Mouse (Mus musculus) adrenal gland, postnatal 0 days (tissue): ENCODE measurements around the gene Izumo4. TPM values are rescaled to one million over a fixed set of nuclear protein-coding genes. Genes with fewer than 3 reads are reported as not detected.

Experiments
- polyA plus RNA-seq: library from polyadenylated mRNA; unstranded; fragments of >200 nt; fragmentation: Nextera tagmentation; extraction: Ambion mirVana; gene quantifications from 2 replicates; pipeline ENCODE4 v1.2.1, GENCODE M21; 2015

The Izumo4 gene
- 20.7 and 36.4 TPM in 2 replicates for polyA plus RNA-seq

GRCm38 (mm10) chr10:80701721-80702535 lies at the start of gene Izumo4, which contains the start of gene Mob3a:
TSS of gene Izumo4 (plus strand) at chr10:80702184.
TSS of gene Mob3a (minus strand) at chr10:80701977.

GRCm38 (mm10) chr10:80656863-80657623 lies 44.9 kb upstream of the Izumo4 start, which contains the start of gene Btbd2:
TSS of gene Btbd2 (minus strand) at chr10:80657071.

GRCm38 (mm10) chr10:80677942-80678436 lies 24.0 kb upstream of the Izumo4 start, which contains the start of gene Mknk2:
TSS of gene Mknk2 (minus strand) at chr10:80678112.

GRCm38 (mm10) chr10:80742180-80742978 lies 40.4 kb downstream of the Izumo4 start, which contains the start of gene Ap3d1:
TSS of gene Ap3d1 (minus strand) at chr10:80742264.

GRCm38 (mm10) chr10:80754594-80755290 lies 52.8 kb downstream of the Izumo4 start, which contains the start of gene Dot1l:
TSS of gene Dot1l (plus strand) at chr10:80755206.

Other genes with a start within 250 kb of the Izumo4 start
- gene Onecut3, start 207.3 kb upstream of the Izumo4 start, polyA plus RNA-seq, result not detected in 2 replicates
- 0.61 and 0.94 TPM in 2 replicates for gene Atp8b3, start 163.1 kb upstream of the Izumo4 start, polyA plus RNA-seq
- gene Rexo1, start 140.6 kb upstream of the Izumo4 start, polyA plus RNA-seq, result 11.2 and 20.1 TPM in 2 replicates
- 7.9 and 8.0 TPM in 2 replicates for gene Klf16, start 124.9 kb upstream of the Izumo4 start, polyA plus RNA-seq
- gene Abhd17a, start 111.8 kb upstream of the Izumo4 start, polyA plus RNA-seq, result 102 and 134 TPM in 2 replicates
- gene Scamp4, start 99.3 kb upstream of the Izumo4 start, polyA plus RNA-seq, result 54.3 and 79.2 TPM in 2 replicates
- 1.7 and 4.1 TPM in 2 replicates for gene Adat3, start 99.3 kb upstream of the Izumo4 start, polyA plus RNA-seq
- 0.65 and 0.98 TPM in 2 replicates for gene Gm49322, start 96.2 kb upstream of the Izumo4 start, polyA plus RNA-seq
- 102 and 121 TPM in 2 replicates for gene Csnk1g2, start 79.3 kb upstream of the Izumo4 start, polyA plus RNA-seq
- 50.2 and 59.5 TPM in 2 replicates for gene Btbd2, start 45.1 kb upstream of the Izumo4 start, polyA plus RNA-seq
- 42.1 and 50.3 TPM in 2 replicates for gene Mknk2, start 24.1 kb upstream of the Izumo4 start, polyA plus RNA-seq
- gene Mob3a, start 207 bp upstream of the Izumo4 start, polyA plus RNA-seq, result 18.3 and 26.4 TPM in 2 replicates
- 42.5 and 53.7 TPM in 2 replicates for gene Ap3d1, start 40.1 kb downstream of the Izumo4 start, polyA plus RNA-seq
- gene Dot1l, start 53.0 kb downstream of the Izumo4 start, polyA plus RNA-seq, result 6.1 and 11.7 TPM in 2 replicates
- gene Sf3a2, start 96.0 kb downstream of the Izumo4 start, polyA plus RNA-seq, result 40.1 and 44.3 TPM in 2 replicates
- 108 and 114 TPM in 2 replicates for gene Plekhj1, start 96.4 kb downstream of the Izumo4 start, polyA plus RNA-seq
- 0.10 and 0.13 TPM in 2 replicates for gene Amh, start 103.1 kb downstream of the Izumo4 start, polyA plus RNA-seq
- gene Jsrp1, start 111.3 kb downstream of the Izumo4 start, polyA plus RNA-seq, result 5.0 and 9.2 TPM in 2 replicates
- gene Oaz1, start 124.5 kb downstream of the Izumo4 start, polyA plus RNA-seq, result 1,421 and 1,451 TPM in 2 replicates
- 0.48 and 0.68 TPM in 2 replicates for gene Lingo3, start 141.9 kb downstream of the Izumo4 start, polyA plus RNA-seq
- gene Lsm7, start 153.0 kb downstream of the Izumo4 start, polyA plus RNA-seq, result 278 and 372 TPM in 2 replicates
- 18.2 and 30.1 TPM in 2 replicates for gene Sppl2b, start 153.1 kb downstream of the Izumo4 start, polyA plus RNA-seq
- 0.12 and 0.24 TPM in 2 replicates for gene Tmprss9, start 169.7 kb downstream of the Izumo4 start, polyA plus RNA-seq
- 369 and 379 TPM in 2 replicates for gene Timm13, start 198.8 kb downstream of the Izumo4 start, polyA plus RNA-seq
- 8.7 and 10.7 TPM in 2 replicates for gene Lmnb2, start 216.1 kb downstream of the Izumo4 start, polyA plus RNA-seq
- 14.3 and 17.2 TPM in 2 replicates for gene Gadd45b, start 227.9 kb downstream of the Izumo4 start, polyA plus RNA-seq